Mouse (Mus musculus): ENCODE results near the gene Hist2h3c2. TPM values are rescaled to one million over a fixed set of nuclear protein-coding genes. Genes with fewer than 3 reads are reported as not detected.
"Not testable (repeated sequence)": the region's sequence is repeated elsewhere in the genome, so short reads cannot be mapped to it uniquely, and the experiment has no call there.

Hist2h3c2 gene
- polyA plus RNA-seq, 1 experiment: 4.5 TPM

- H3K4me1 ChIP-seq (ENCODE audit: control insufficient read depth, insufficient read depth, low read length): peaks cover 12% of the 10 kb centered on the region; the same call in 1 of the 2 replicates
- TF ChIP-seq CTCF (IDR thresholded peaks at IDR 0.05; ENCODE audit: borderline replicate concordance, insufficient read depth, low read depth, low read length): no peak
- no peak for TF ChIP-seq POLR2A (IDR thresholded peaks at IDR 0.05; ENCODE audit: borderline replicate concordance, insufficient read depth, low read length)
- 71% methylated on average over 8 of the region's 8 CpGs for WGBS
- no peak overlapping the region for H3K27ac ChIP-seq (ENCODE audit: insufficient read depth, low read length)
- H3K4me3 ChIP-seq (replicated peaks; ENCODE audit: insufficient read depth, low read depth, low read length): no peak overlapping the region
- DNase-seq: no peak
- H3K27me3 ChIP-seq (ENCODE audit: control insufficient read depth, insufficient read depth, low read length): no peaks in the 10 kb centered on the region
Observed at GRCm38 (mm10) chr3:96226695-96227648, 12.0 kb downstream of the Hist2h3c2 start.

- Histone ChIP-seq H3K4me1 (ENCODE audit: control insufficient read depth, insufficient read depth, low read length) (peaks cover 12% of the 10 kb centered on the region; the same call in 1 of the 2 replicates), H3K27ac (ENCODE audit: insufficient read depth, low read length) (no peak overlapping the region), H3K4me3 (replicated peaks; ENCODE audit: insufficient read depth, low read depth, low read length) (no peak overlapping the region), H3K27me3 (ENCODE audit: control insufficient read depth, insufficient read depth, low read length) (no peaks in the 10 kb centered on the region)
- DNase-seq: no peak
- 24% methylated on average over 2 of the region's 2 CpGs for WGBS
- TF ChIP-seq CTCF (IDR thresholded peaks at IDR 0.05; ENCODE audit: borderline replicate concordance, insufficient read depth, low read depth, low read length): no peak
- no peak for TF ChIP-seq POLR2A (IDR thresholded peaks at IDR 0.05; ENCODE audit: borderline replicate concordance, insufficient read depth, low read length)
Observed at GRCm38 (mm10) chr3:96225421-96225820, 13.5 kb downstream of the Hist2h3c2 start.

DNA sequence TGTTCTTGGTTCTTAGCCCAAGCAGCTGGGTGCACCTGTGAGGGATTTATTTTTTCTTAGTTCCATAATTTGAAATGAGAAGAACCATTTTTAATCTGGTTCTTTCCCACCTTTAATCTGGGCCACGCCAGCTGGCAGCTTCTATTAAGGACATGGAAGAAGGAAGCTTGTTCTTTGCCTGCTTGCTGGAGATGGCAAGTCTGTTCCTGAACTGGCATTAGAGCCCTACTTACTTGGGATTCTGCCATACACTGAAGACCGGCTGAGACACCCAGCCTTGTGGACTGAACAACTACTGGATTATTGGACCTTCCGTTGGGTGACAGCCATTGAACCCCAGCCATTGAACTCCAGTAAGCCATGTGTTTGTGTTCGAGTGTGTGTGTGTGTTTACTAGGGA is 16.2 kb downstream of the Hist2h3c2 start:
- no peaks in the 10 kb centered on the region for H3K27me3 ChIP-seq (ENCODE audit: control insufficient read depth, insufficient read depth, low read length)
- peaks cover 12% of the 10 kb centered on the region; the same call in 1 of the 2 replicates for H3K4me1 ChIP-seq (ENCODE audit: control insufficient read depth, insufficient read depth, low read length)
- H3K27ac ChIP-seq (ENCODE audit: insufficient read depth, low read length): no peak overlapping the region
- H3K4me3 ChIP-seq (replicated peaks; ENCODE audit: insufficient read depth, low read depth, low read length): no peak overlapping the region
- DNase-seq: peak in 1 of 2 experiments; percentile 32
- 37% methylated on average over 4 of the region's 4 CpGs for WGBS
- TF ChIP-seq CTCF (IDR thresholded peaks at IDR 0.05; ENCODE audit: borderline replicate concordance, insufficient read depth, low read depth, low read length) (no peak), POLR2A (IDR thresholded peaks at IDR 0.05; ENCODE audit: borderline replicate concordance, insufficient read depth, low read length) (no peak)

GRCm38 (mm10) chr3:96221640-96222038 is 17.3 kb downstream of the Hist2h3c2 start:
- TF ChIP-seq POLR2A (IDR thresholded peaks at IDR 0.05; ENCODE audit: borderline replicate concordance, insufficient read depth, low read length) (no peak), CTCF (IDR thresholded peaks at IDR 0.05; ENCODE audit: borderline replicate concordance, insufficient read depth, low read depth, low read length) (no peak)
- Histone ChIP-seq H3K27me3 (ENCODE audit: control insufficient read depth, insufficient read depth, low read length) (no peaks in the 10 kb centered on the region), H3K27ac (ENCODE audit: insufficient read depth, low read length) (peak overlapping the region; percentile 80), H3K4me1 (ENCODE audit: control insufficient read depth, insufficient read depth, low read length) (peaks cover 12% of the 10 kb centered on the region; the same call in 1 of the 2 replicates), H3K4me3 (replicated peaks; ENCODE audit: insufficient read depth, low read depth, low read length) (peak overlapping the region; percentile 73)
- peak; percentile 25 to 48 for DNase-seq
- 6% methylated on average over 9 of the region's 9 CpGs for WGBS

DNA sequence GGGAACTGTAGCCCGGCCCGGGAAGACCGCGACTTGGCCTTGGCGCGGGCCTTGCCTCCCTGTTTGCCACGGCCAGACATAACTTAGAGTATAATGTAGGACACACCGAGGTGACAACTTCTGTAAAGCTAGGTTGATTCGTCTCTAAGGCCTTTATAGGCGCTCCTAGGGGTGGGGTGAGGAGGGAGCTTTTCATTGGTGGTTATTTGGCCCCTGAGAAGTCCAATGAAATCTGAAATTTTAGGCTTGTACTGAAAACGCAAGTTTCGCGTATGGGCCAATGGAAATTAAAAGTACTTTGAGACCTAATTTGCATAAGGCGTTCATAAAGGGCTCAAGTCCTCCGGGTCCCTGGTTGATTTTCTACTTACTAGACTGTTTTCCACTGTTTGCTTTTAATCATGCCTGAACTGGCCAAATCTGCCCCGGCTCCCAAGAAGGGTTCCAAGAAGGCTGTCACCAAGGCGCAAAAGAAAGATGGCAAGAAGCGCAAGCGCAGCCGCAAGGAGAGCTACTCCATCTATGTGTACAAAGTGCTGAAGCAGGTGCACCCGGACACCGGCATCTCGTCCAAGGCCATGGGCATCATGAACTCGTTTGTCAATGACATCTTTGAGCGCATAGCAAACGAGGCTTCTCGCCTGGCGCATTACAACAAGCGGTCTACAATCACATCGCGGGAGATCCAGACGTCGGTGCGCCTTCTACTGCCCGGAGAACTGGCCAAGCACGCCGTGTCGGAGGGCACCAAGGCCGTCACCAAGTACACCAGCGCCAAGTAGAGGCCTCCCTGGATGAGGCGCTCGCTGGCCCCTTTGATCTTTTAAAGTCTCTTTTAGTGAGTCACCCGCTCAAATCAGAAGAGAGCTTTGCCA is 17.9 kb downstream of the Hist2h3c2 start, which contains the start of the genes Hist2h2ac and Hist2h2be:
Hist2h2ac (minus strand) TSS at position 116 of the 875 bp plus-strand sequence.
Hist2h2be (plus strand) TSS at position 355 of the 875 bp plus-strand sequence.
- TF ChIP-seq POLR2A (IDR thresholded peaks at IDR 0.05; ENCODE audit: borderline replicate concordance, insufficient read depth, low read length) (peak; percentile 92; the same call in 1 of the 2 replicates), CTCF (IDR thresholded peaks at IDR 0.05; ENCODE audit: borderline replicate concordance, insufficient read depth, low read depth, low read length) (no peak)
- WGBS: under 1% methylated on average over 43 of the region's 43 CpGs
- peak within 1 kb of the TSS; percentile 77 for H3K4me3 ChIP-seq (replicated peaks; ENCODE audit: insufficient read depth, low read depth, low read length)

GRCm38 (mm10) chr3:96220131-96220764 is 18.7 kb downstream of the Hist2h3c2 start:
- Histone ChIP-seq H3K27ac (ENCODE audit: insufficient read depth, low read length) (peak overlapping the region; percentile 87), H3K4me3 (replicated peaks; ENCODE audit: insufficient read depth, low read depth, low read length) (peak overlapping the region; percentile 77)
- under 1% methylated on average over 40 of the region's 47 CpGs for WGBS
- not testable (repeated sequence) for H3K27me3 ChIP-seq (ENCODE audit: control insufficient read depth, insufficient read depth, low read length); H3K4me1 ChIP-seq (ENCODE audit: control insufficient read depth, insufficient read depth, low read length); DNase-seq

More for the DNA sequence above, 17.9 kb downstream of the Hist2h3c2 start, which contains the start of the genes Hist2h2ac and Hist2h2be:
- peak; percentile 88 to 94 for DNase-seq
- Histone ChIP-seq H3K4me1 (ENCODE audit: control insufficient read depth, insufficient read depth, low read length) (peaks cover 12% of the 10 kb centered on the region; the same call in 1 of the 2 replicates), H3K27me3 (ENCODE audit: control insufficient read depth, insufficient read depth, low read length) (no peaks in the 10 kb centered on the region), H3K27ac (ENCODE audit: insufficient read depth, low read length) (peak within 1 kb of the TSS; percentile 87)

DNA sequence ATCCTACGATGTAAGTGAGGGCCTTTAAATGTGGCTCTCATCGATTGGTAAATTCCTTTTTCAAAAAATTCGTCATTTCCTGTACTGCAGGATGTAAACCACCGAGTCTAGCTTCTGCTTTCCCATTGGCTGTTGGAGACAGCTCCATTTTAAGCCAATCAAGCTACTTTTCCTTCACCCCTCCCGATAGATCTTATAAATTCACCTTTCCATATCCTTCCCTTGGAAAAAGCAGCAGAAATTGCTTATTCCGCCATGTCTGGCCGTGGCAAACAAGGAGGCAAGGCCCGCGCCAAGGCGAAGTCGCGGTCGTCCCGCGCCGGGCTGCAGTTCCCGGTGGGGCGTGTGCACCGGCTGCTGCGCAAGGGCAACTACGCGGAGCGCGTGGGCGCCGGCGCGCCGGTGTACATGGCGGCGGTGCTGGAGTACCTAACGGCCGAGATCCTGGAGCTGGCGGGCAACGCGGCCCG is 19.2 kb downstream of the Hist2h3c2 start, which contains the start of the genes Bola1 and Hist2h2ab:
Bola1 (minus strand) TSS at position 49 of the 470 bp plus-strand sequence.
Hist2h2ab (plus strand) TSS at position 205 of the 470 bp plus-strand sequence.
- Histone ChIP-seq H3K27me3 (ENCODE audit: control insufficient read depth, insufficient read depth, low read length) (no peaks in the 10 kb centered on the region), H3K4me3 (replicated peaks; ENCODE audit: insufficient read depth, low read depth, low read length) (peak within 1 kb of the TSS; percentile 91), H3K27ac (ENCODE audit: insufficient read depth, low read length) (peak within 1 kb of the TSS; percentile 99), H3K4me1 (ENCODE audit: control insufficient read depth, insufficient read depth, low read length) (peaks cover 4% of the 10 kb centered on the region; the same call in 1 of the 2 replicates)
- peak; percentile 87 to 91 for DNase-seq
- TF ChIP-seq POLR2A (IDR thresholded peaks at IDR 0.05; ENCODE audit: borderline replicate concordance, insufficient read depth, low read length): peak; percentile 79; the same call in 1 of the 2 replicates
- TF ChIP-seq CTCF (IDR thresholded peaks at IDR 0.05; ENCODE audit: borderline replicate concordance, insufficient read depth, low read depth, low read length): no peak
- WGBS: under 1% methylated on average over 37 of the region's 37 CpGs

Data from cerebellum, adult 2 months (tissue).